Comparison of ENCODE assay signal across 17 mouse cellular contexts in genomic region chr5:145119385-145119784, GRCm38 (mm10). TPM values are rescaled to one million over a fixed set of nuclear protein-coding genes. Genes with fewer than 3 reads are reported as not detected.
DNase-seq lines count a peak whose midpoint lies in the region; ATAC-seq and TF ChIP-seq lines count a peak whose summit lies in the region.
"Had no signal": no experiment of that assay in that cellular context is flagged by ENCODE, and none has a peak within 500 bp of the region (broad histone marks: within the 10 kb centered on the region; RNA-seq: fewer than 3 reads in every experiment).

No protein-coding gene starts in this region.

- WGBS in kidney, postnatal 0 days, result 98% methylated on average over 2 of the region's 2 CpGs
- 92% methylated on average over 2 of the region's 2 CpGs for WGBS in kidney, embryonic 16.5 days
- WGBS in midbrain, embryonic 11.5 days, result 85% methylated on average over 2 of the region's 2 CpGs

- peaks cover 70% of the 10 kb centered on the region for H3K79me2 ChIP-seq in CH12.LX (replicated peaks; ENCODE audit: control insufficient read depth, extremely low read depth, insufficient read depth, poor library complexity, severe bottlenecking)

- no peak for TF ChIP-seq EP300 in CH12.LX (IDR thresholded peaks at IDR 0.05; ENCODE audit: low read length)

- in situ Hi-C loops in CH12.LX (cut with MboI; ENCODE audit: low pct_ligation_motif_present, low pct_unique_long_range_greater_than_20kb, low sequenced_read_pairs), result no loop called here

- no peak overlapping the region for H3K27ac ChIP-seq in kidney, postnatal 0 days
- H3K27ac ChIP-seq in kidney, embryonic 16.5 days (ENCODE audit: low read length), result no peak overlapping the region
- no peak overlapping the region for H3K27ac ChIP-seq in CH12.LX (ENCODE audit: insufficient read depth, low read depth)
- H3K27ac ChIP-seq in midbrain, embryonic 11.5 days (ENCODE audit: low read depth, low read length), result no peak overlapping the region
- H3K27ac ChIP-seq: embryonic facial prominence, embryonic 13.5 days; lung, embryonic 15.5 days had no signal

- H3K4me3 ChIP-seq in kidney, postnatal 0 days (replicated peaks; ENCODE audit: low read depth, low read length), result no peak overlapping the region
- no peak overlapping the region for H3K4me3 ChIP-seq in kidney, embryonic 16.5 days (ENCODE audit: low read length)
- no peak overlapping the region for H3K4me3 ChIP-seq in CH12.LX (replicated peaks in 1 of 3; ENCODE audit: low read depth in 2 of 3, low read length in 2 of 3, poor library complexity in 1 of 3)
- H3K4me3 ChIP-seq in midbrain, embryonic 11.5 days (ENCODE audit: low read depth, low read length), result no peak overlapping the region
- H3K4me3 ChIP-seq: embryonic facial prominence, embryonic 13.5 days; lung, embryonic 15.5 days had no signal

- H3K9ac ChIP-seq in kidney, postnatal 0 days (ENCODE audit: low read depth, low read length), result no peak overlapping the region
- H3K9ac ChIP-seq in kidney, embryonic 16.5 days (replicated peaks; ENCODE audit: low read length), result no peak overlapping the region
- H3K9ac ChIP-seq in CH12.LX (ENCODE audit: insufficient read depth, low read depth), result no peak overlapping the region
- no peak overlapping the region for H3K9ac ChIP-seq in midbrain, embryonic 11.5 days (ENCODE audit: low read length)
- H3K9ac ChIP-seq: embryonic facial prominence, embryonic 13.5 days; lung, embryonic 15.5 days had no signal

- TF ChIP-seq POLR2A in CH12.LX (IDR thresholded peaks at IDR 0.05; ENCODE audit: low read depth, low read length), result no peak

- no peak for TF ChIP-seq RAD21 in CH12.LX (IDR thresholded peaks at IDR 0.05; ENCODE audit: low read depth, low read length)

- no peak for DNase-seq in kidney, postnatal 0 days (ENCODE audit: low spot score)
- peak; percentile 53 for DNase-seq in 416B (ENCODE audit: low read depth)
- peak; percentile 41 for DNase-seq in CH12.LX (ENCODE audit: extremely low read depth)
- DNase-seq in layer of hippocampus, adult 8-10 months (ENCODE audit: low spot score in 2 of 2), result no peak
- no peak for DNase-seq in midbrain, embryonic 11.5 days (ENCODE audit: low spot score, missing footprints)
- DNase-seq: cerebellum, adult 11-12 months; layer of hippocampus, adult 9-11 months had no signal

- H3K36me3 ChIP-seq in kidney, postnatal 0 days (ENCODE audit: insufficient read depth, low read length), result peaks cover 13% of the 10 kb centered on the region
- H3K36me3 ChIP-seq in kidney, embryonic 16.5 days (ENCODE audit: insufficient read depth, low read length), result peaks cover 18% of the 10 kb centered on the region
- peaks cover 53 to 74% of the 10 kb centered on the region in 2 experiments for H3K36me3 ChIP-seq in CH12.LX (replicated peaks in 1 of 2; ENCODE audit: control insufficient read depth in 1 of 2, insufficient read depth in 1 of 2, low read length in 1 of 2)
- H3K36me3 ChIP-seq in midbrain, embryonic 11.5 days (ENCODE audit: control insufficient read depth, insufficient read depth, low read length), result no peaks in the 10 kb centered on the region

- peak; percentile 48; the same call in 1 of the 2 replicates for TF ChIP-seq CTCF in kidney, postnatal 0 days (IDR thresholded peaks at IDR 0.05; ENCODE audit: low read depth)
- peak; percentile 34 to 41; a peak in 3 of 4 replicates for TF ChIP-seq CTCF in CH12.LX (conservative IDR thresholded peaks at IDR 0.05 in 1 of 2, IDR thresholded peaks at IDR 0.05 in 1 of 2; ENCODE audit: low read depth in 2 of 2, low read length in 2 of 2)

- dilution Hi-C loops in CH12.LX (cut with MboI; ENCODE audit: extremely low pct_ligation_motif_present, extremely low pct_unique_long_range_greater_than_20kb, low sequenced_read_pairs), result no loop called here

- no peak overlapping the region for H3K4me2 ChIP-seq in kidney, postnatal 0 days (ENCODE audit: low read length)
- no peak overlapping the region for H3K4me2 ChIP-seq in kidney, embryonic 16.5 days (replicated peaks; ENCODE audit: low read depth, low read length)
- no peak overlapping the region for H3K4me2 ChIP-seq in CH12.LX (ENCODE audit: insufficient read depth, low read depth, poor library complexity, severe bottlenecking)
- H3K4me2 ChIP-seq in midbrain, embryonic 11.5 days, result no peak overlapping the region
- H3K4me2 ChIP-seq: embryonic facial prominence, embryonic 13.5 days; lung, embryonic 15.5 days had no signal

- H3K9me3 ChIP-seq in kidney, postnatal 0 days (replicated peaks; ENCODE audit: low read length), result no peaks in the 10 kb centered on the region
- H3K9me3 ChIP-seq in kidney, embryonic 16.5 days (ENCODE audit: low read length), result no peaks in the 10 kb centered on the region
- peaks cover 12% of the 10 kb centered on the region for H3K9me3 ChIP-seq in CH12.LX (replicated peaks; ENCODE audit: low read length)
- no peaks in the 10 kb centered on the region for H3K9me3 ChIP-seq in midbrain, embryonic 11.5 days (ENCODE audit: control insufficient read depth, low read length)
- H3K9me3 ChIP-seq: embryonic facial prominence, embryonic 13.5 days had no signal

- no peaks in the 10 kb centered on the region for H3K27me3 ChIP-seq in kidney, postnatal 0 days (ENCODE audit: insufficient read depth, low read length)
- no peaks in the 10 kb centered on the region for H3K27me3 ChIP-seq in kidney, embryonic 16.5 days (ENCODE audit: insufficient read depth, low read length)
- H3K27me3 ChIP-seq in CH12.LX (replicated peaks), result no peaks in the 10 kb centered on the region
- peaks cover 6% of the 10 kb centered on the region; the same call in 1 of the 2 replicates for H3K27me3 ChIP-seq in midbrain, embryonic 11.5 days (ENCODE audit: control insufficient read depth, insufficient read depth, low read length)
- H3K27me3 ChIP-seq: embryonic facial prominence, embryonic 13.5 days; lung, embryonic 15.5 days had no signal

- ATAC-seq in kidney, postnatal 0 days (replicated peaks; ENCODE audit: low FRiP score, low read depth), result no peak
- no peak for ATAC-seq in kidney, embryonic 16.5 days (ENCODE audit: low FRiP score, low TSS enrichment)
- ATAC-seq in erythroblast, adult 5-6 weeks (replicated peaks; ENCODE audit: low FRiP score, poor library complexity, severe bottlenecking), result peak; percentile 58; the same call in 1 of the 2 replicates
- ATAC-seq in frontal cortex, adult (ENCODE audit: low TSS enrichment), result no peak
- no peak for ATAC-seq in midbrain, embryonic 11.5 days (ENCODE audit: low FRiP score)
- ATAC-seq: activated CD4-positive, CD25-positive, alpha-beta regulatory T cell, adult 4 months had no signal

- peaks cover 7% of the 10 kb centered on the region for H3K4me1 ChIP-seq in kidney, postnatal 0 days (replicated peaks; ENCODE audit: insufficient read depth, low read length)
- peaks cover 36% of the 10 kb centered on the region for H3K4me1 ChIP-seq in kidney, embryonic 16.5 days (ENCODE audit: insufficient read depth, low read length)
- H3K4me1 ChIP-seq in CH12.LX (ENCODE audit: control insufficient read depth in 1 of 2, insufficient read depth in 2 of 2), result peaks cover 0 to 7% of the 10 kb centered on the region in 2 experiments; a peak in 2 of 4 replicates
- no peaks in the 10 kb centered on the region for H3K4me1 ChIP-seq in midbrain, embryonic 11.5 days (ENCODE audit: control insufficient read depth, insufficient read depth, low read length)

RNA-seq across cellular contexts. Expression of gene Arpc1b, which starts 5.4 kb away (rescaled TPM):
- polyA plus RNA-seq in kidney, postnatal 0 days (2015; fragmentation: Nextera tagmentation; extraction: Ambion mirVana), result 261 and 283 TPM in 2 replicates
- 325 and 354 TPM in 2 replicates for polyA plus RNA-seq in kidney, embryonic 16.5 days (2015; fragmentation: Nextera tagmentation; extraction: Ambion mirVana)
- total RNA-seq in CH12.LX (2012; rRNA removed), result 516 and 548 TPM in 2 replicates
- 317 and 330 TPM in 2 replicates for total RNA-seq in CH12.LX (2014; rRNA removed)
- polyA plus RNA-seq in CH12.LX (2012; ENCODE audit: insufficient read length, low read depth), result 441 and 472 TPM in 2 replicates
- total RNA-seq in erythroblast, adult 5-6 weeks (2015; ENCODE audit: low replicate concordance), result 60.5 and 70.8 TPM in 2 replicates
- 46.7 and 74.1 TPM in 2 replicates for total RNA-seq in erythroblast, adult 5-6 weeks (2017; ENCODE audit: low replicate concordance)
- total RNA-seq in layer of hippocampus, adult 8-10 months (2022), result 10 to 100 TPM; 16.9 to 66.2 (median 37.8) TPM
- polyA plus RNA-seq in midbrain, embryonic 11.5 days (2014; fragmentation: Nextera tagmentation; extraction: Ambion mirVana), result 44.3 and 48.3 TPM in 2 replicates

RNA-seq across cellular contexts. Expression of gene Pdap1, which starts 20.7 kb away (rescaled TPM):
- polyA plus RNA-seq in kidney, postnatal 0 days (2015; fragmentation: Nextera tagmentation; extraction: Ambion mirVana), result 89.9 and 95.7 TPM in 2 replicates
- 77.0 and 93.6 TPM in 2 replicates for polyA plus RNA-seq in kidney, embryonic 16.5 days (2015; fragmentation: Nextera tagmentation; extraction: Ambion mirVana)
- total RNA-seq in CH12.LX (2012; rRNA removed), result 86.7 and 102 TPM in 2 replicates
- total RNA-seq in CH12.LX (2014; rRNA removed), result 58.9 and 64.5 TPM in 2 replicates
- polyA plus RNA-seq in CH12.LX (2012; ENCODE audit: insufficient read length, low read depth), result 267 and 280 TPM in 2 replicates
- 12.3 and 14.2 TPM in 2 replicates for total RNA-seq in erythroblast, adult 5-6 weeks (2015; ENCODE audit: low replicate concordance)
- 23.2 and 50.9 TPM in 2 replicates for total RNA-seq in erythroblast, adult 5-6 weeks (2017; ENCODE audit: low replicate concordance)
- total RNA-seq in layer of hippocampus, adult 8-10 months (2022), result 10 to 100 TPM; 70.8 to 100.0 (median 83.5) TPM
- polyA plus RNA-seq in midbrain, embryonic 11.5 days (2014; fragmentation: Nextera tagmentation; extraction: Ambion mirVana), result 124 and 131 TPM in 2 replicates

RNA-seq across cellular contexts. Expression of gene Bud31, which starts 20.8 kb away (rescaled TPM):
- 185 and 186 TPM in 2 replicates for polyA plus RNA-seq in kidney, postnatal 0 days (2015; fragmentation: Nextera tagmentation; extraction: Ambion mirVana)
- polyA plus RNA-seq in kidney, embryonic 16.5 days (2015; fragmentation: Nextera tagmentation; extraction: Ambion mirVana), result 186 TPM in 2 replicates
- 155 and 209 TPM in 2 replicates for total RNA-seq in CH12.LX (2012; rRNA removed)
- 282 and 342 TPM in 2 replicates for total RNA-seq in CH12.LX (2014; rRNA removed)
- polyA plus RNA-seq in CH12.LX (2012; ENCODE audit: insufficient read length, low read depth), result 211 and 249 TPM in 2 replicates
- 113 and 149 TPM in 2 replicates for total RNA-seq in erythroblast, adult 5-6 weeks (2015; ENCODE audit: low replicate concordance)
- 170 and 223 TPM in 2 replicates for total RNA-seq in erythroblast, adult 5-6 weeks (2017; ENCODE audit: low replicate concordance)
- total RNA-seq in layer of hippocampus, adult 8-10 months (2022), result 10 to 100 TPM; 67.8 to 76.8 (median 73.0) TPM
- 276 and 283 TPM in 2 replicates for polyA plus RNA-seq in midbrain, embryonic 11.5 days (2014; fragmentation: Nextera tagmentation; extraction: Ambion mirVana)

RNA-seq across cellular contexts. Expression of gene Kpna7, which starts 35.6 kb away (rescaled TPM):
- polyA plus RNA-seq in kidney, postnatal 0 days (2015; fragmentation: Nextera tagmentation; extraction: Ambion mirVana), result not detected in 2 replicates
- polyA plus RNA-seq in kidney, embryonic 16.5 days (2015; fragmentation: Nextera tagmentation; extraction: Ambion mirVana), result not detected in 2 replicates
- total RNA-seq in CH12.LX (2012; rRNA removed) (not detected in 2 replicates), CH12.LX (2014; rRNA removed) (not detected in 2 replicates)
- 0.26 TPM in 1 of 2 replicates, not detected in the other for polyA plus RNA-seq in CH12.LX (2012; ENCODE audit: insufficient read length, low read depth)
- not detected in 2 replicates for total RNA-seq in erythroblast, adult 5-6 weeks (2015; ENCODE audit: low replicate concordance)
- total RNA-seq in erythroblast, adult 5-6 weeks (2017; ENCODE audit: low replicate concordance), result not detected in 2 replicates
- total RNA-seq in layer of hippocampus, adult 8-10 months (2022), result not detected
- not detected in 2 replicates for polyA plus RNA-seq in midbrain, embryonic 11.5 days (2014; fragmentation: Nextera tagmentation; extraction: Ambion mirVana)
- total RNA-seq: gastrocnemius, adult 18-20 months; hematopoietic stem cell, adult 5-6 weeks had no signal
- polyA plus RNA-seq: activated CD4-positive, CD25-positive, alpha-beta regulatory T cell, adult 4 months; embryonic facial prominence, embryonic 13.5 days; lung, embryonic 15.5 days; neural tube, embryonic 11.5 days; spleen, adult 2 months had no signal

RNA-seq across cellular contexts. Expression of gene Arpc1a, which starts 35.8 kb away (rescaled TPM):
- polyA plus RNA-seq in kidney, postnatal 0 days (2015; fragmentation: Nextera tagmentation; extraction: Ambion mirVana), result 145 and 156 TPM in 2 replicates
- polyA plus RNA-seq in kidney, embryonic 16.5 days (2015; fragmentation: Nextera tagmentation; extraction: Ambion mirVana), result 142 and 150 TPM in 2 replicates
- total RNA-seq in CH12.LX (2012; rRNA removed) (57.5 and 59.2 TPM in 2 replicates), CH12.LX (2014; rRNA removed) (56.5 and 59.5 TPM in 2 replicates)
- polyA plus RNA-seq in CH12.LX (2012; ENCODE audit: insufficient read length, low read depth), result 68.9 and 83.2 TPM in 2 replicates
- total RNA-seq in erythroblast, adult 5-6 weeks (2015; ENCODE audit: low replicate concordance), result 25.2 and 41.4 TPM in 2 replicates
- total RNA-seq in erythroblast, adult 5-6 weeks (2017; ENCODE audit: low replicate concordance), result 13.6 and 27.2 TPM in 2 replicates
- total RNA-seq in layer of hippocampus, adult 8-10 months (2022), result 100 to 1,000 TPM; 223 to 245 (median 243) TPM
- 179 and 183 TPM in 2 replicates for polyA plus RNA-seq in midbrain, embryonic 11.5 days (2014; fragmentation: Nextera tagmentation; extraction: Ambion mirVana)

Comparison
In these comparisons a context has a peak if more than half of its experiments do, and no peak if none do; other contexts are left out.
1. DNase-seq: peak in 416B (single experiment) and CH12.LX (single experiment); none in kidney, postnatal 0 days (single experiment), layer of hippocampus, adult 8-10 months (0 of 2) and midbrain, embryonic 11.5 days (single experiment).